In genomic region chr5:137347856-137348255, GRCm38 (mm10) we compare ENCODE assay signal across 10 mouse cellular contexts. TPM values are rescaled to one million over a fixed set of nuclear protein-coding genes. Genes with fewer than 3 reads are reported as not detected.
A peak's percentile ranks its signal among the peaks of the same experiment; 100 is the strongest.
DNase-seq lines count a peak whose midpoint lies in the region; ATAC-seq lines count a peak whose summit lies in the region.
"Had no signal": no experiment of that assay in that cellular context is flagged by ENCODE, and none has a peak within 500 bp of the region (broad histone marks: within the 10 kb centered on the region; RNA-seq: fewer than 3 reads in every experiment).

No protein-coding gene starts in this region.

- H3K27ac ChIP-seq in hindbrain, embryonic 11.5 days (ENCODE audit: low read depth, low read length): no peak overlapping the region
- H3K27ac ChIP-seq in hindbrain, embryonic 13.5 days: no peak overlapping the region
- H3K27ac ChIP-seq in heart, embryonic 12.5 days (ENCODE audit: poor library complexity, severe bottlenecking): peak overlapping the region; percentile 95
- no peak overlapping the region for H3K27ac ChIP-seq in neural tube, embryonic 11.5 days (ENCODE audit: low read depth, low read length)

- peak; percentile 11 for DNase-seq in hindbrain, embryonic 11.5 days (ENCODE audit: low spot score)
- peak; percentile 34 to 78 for DNase-seq in kidney, postnatal 25 days
- DNase-seq in neural tube, embryonic 11.5 days (ENCODE audit: low spot score): no peak
- DNase-seq in right cerebral cortex, postnatal 36 days (ENCODE audit: low spot score in 2 of 2): no peak
- no peak for DNase-seq in cerebellum, adult 8-10 months
- DNase-seq in left cerebral cortex, adult 18-20 months (ENCODE audit: low spot score in 2 of 2): no peak
- DNase-seq: right cerebral cortex, postnatal 4 days had no signal

- H3K4me3 ChIP-seq in hindbrain, embryonic 11.5 days (ENCODE audit: low read depth, low read length): no peak overlapping the region
- no peak overlapping the region for H3K4me3 ChIP-seq in hindbrain, embryonic 13.5 days
- peak overlapping the region; percentile 83 for H3K4me3 ChIP-seq in heart, embryonic 12.5 days
- no peak overlapping the region for H3K4me3 ChIP-seq in neural tube, embryonic 11.5 days (ENCODE audit: low read depth, low read length)
- H3K4me3 ChIP-seq: megakaryocyte, embryonic 14.5 days had no signal

- no peaks in the 10 kb centered on the region for H3K9me3 ChIP-seq in hindbrain, embryonic 11.5 days (ENCODE audit: control insufficient read depth, low read length)
- H3K9me3 ChIP-seq in hindbrain, embryonic 13.5 days: no peaks in the 10 kb centered on the region
- H3K9me3 ChIP-seq in heart, embryonic 12.5 days (replicated peaks): no peaks in the 10 kb centered on the region
- no peaks in the 10 kb centered on the region for H3K9me3 ChIP-seq in neural tube, embryonic 11.5 days (ENCODE audit: control insufficient read depth, low read length)

- no peak overlapping the region for H3K4me2 ChIP-seq in hindbrain, embryonic 11.5 days (replicated peaks; ENCODE audit: low read depth, low read length)
- H3K4me2 ChIP-seq in hindbrain, embryonic 13.5 days: no peak overlapping the region
- peak overlapping the region; percentile 94 for H3K4me2 ChIP-seq in heart, embryonic 12.5 days
- peak overlapping the region; percentile 92 for H3K4me2 ChIP-seq in neural tube, embryonic 11.5 days (ENCODE audit: low read depth)

- no peak overlapping the region for H3K9ac ChIP-seq in hindbrain, embryonic 11.5 days (ENCODE audit: low read depth, low read length)
- H3K9ac ChIP-seq in hindbrain, embryonic 13.5 days: no peak overlapping the region
- H3K9ac ChIP-seq in heart, embryonic 12.5 days: peak overlapping the region; percentile 71; the same call in 1 of the 2 replicates
- H3K9ac ChIP-seq in neural tube, embryonic 11.5 days (ENCODE audit: low read length): no peak overlapping the region; the same call in 1 of the 2 replicates

- H3K27me3 ChIP-seq in hindbrain, embryonic 11.5 days (ENCODE audit: control insufficient read depth, insufficient read depth, low read length): no peaks in the 10 kb centered on the region
- H3K27me3 ChIP-seq in hindbrain, embryonic 13.5 days: peaks cover 40% of the 10 kb centered on the region
- no peaks in the 10 kb centered on the region for H3K27me3 ChIP-seq in heart, embryonic 12.5 days (replicated peaks)
- no peaks in the 10 kb centered on the region for H3K27me3 ChIP-seq in neural tube, embryonic 11.5 days (ENCODE audit: control insufficient read depth, insufficient read depth, low read length)

- ATAC-seq in hindbrain, embryonic 11.5 days (ENCODE audit: low FRiP score): no peak
- ATAC-seq in hindbrain, embryonic 13.5 days (ENCODE audit: low FRiP score): no peak
- no peak for ATAC-seq in heart, embryonic 12.5 days (ENCODE audit: insufficient number of reproducible peaks, low FRiP score)
- ATAC-seq in neural tube, embryonic 11.5 days (ENCODE audit: insufficient read depth, low FRiP score, low TSS enrichment): no peak

- WGBS in hindbrain, embryonic 11.5 days: 28% methylated on average over 7 of the region's 7 CpGs
- WGBS in hindbrain, embryonic 13.5 days: 26% methylated on average over 7 of the region's 7 CpGs
- 29% methylated on average over 7 of the region's 7 CpGs for WGBS in heart, embryonic 12.5 days
- WGBS in neural tube, embryonic 11.5 days: 20% methylated on average over 7 of the region's 7 CpGs

- no peaks in the 10 kb centered on the region for H3K36me3 ChIP-seq in hindbrain, embryonic 11.5 days (ENCODE audit: control insufficient read depth, insufficient read depth, low read length)
- H3K36me3 ChIP-seq in hindbrain, embryonic 13.5 days: no peaks in the 10 kb centered on the region
- no peaks in the 10 kb centered on the region for H3K36me3 ChIP-seq in heart, embryonic 12.5 days
- H3K36me3 ChIP-seq in neural tube, embryonic 11.5 days (ENCODE audit: control insufficient read depth, insufficient read depth, low read length): no peaks in the 10 kb centered on the region

- peaks cover 6% of the 10 kb centered on the region; the same call in 1 of the 2 replicates for H3K4me1 ChIP-seq in hindbrain, embryonic 11.5 days (replicated peaks; ENCODE audit: control insufficient read depth, insufficient read depth, low read length)
- H3K4me1 ChIP-seq in hindbrain, embryonic 13.5 days (replicated peaks): peaks cover 42% of the 10 kb centered on the region
- H3K4me1 ChIP-seq in heart, embryonic 12.5 days (replicated peaks): peaks cover 50% of the 10 kb centered on the region
- peaks cover 24% of the 10 kb centered on the region for H3K4me1 ChIP-seq in neural tube, embryonic 11.5 days (ENCODE audit: control insufficient read depth, insufficient read depth, low read length)

RNA-seq across cellular contexts. Expression of gene Ephb4, which starts 2.1 kb away (rescaled TPM):
- polyA plus RNA-seq in hindbrain, embryonic 11.5 days (2014; fragmentation: Nextera tagmentation; extraction: Ambion mirVana): 21.0 and 21.3 TPM in 2 replicates
- polyA plus RNA-seq in hindbrain, embryonic 13.5 days (2015; fragmentation: Nextera tagmentation; extraction: Ambion mirVana): 9.2 and 9.4 TPM in 2 replicates
- 53.1 and 55.6 TPM in 2 replicates for polyA plus RNA-seq in heart, embryonic 12.5 days (2016; fragmentation: Nextera tagmentation; extraction: Ambion mirVana)
- 33.5 and 33.6 TPM in 2 replicates for polyA plus RNA-seq in neural tube, embryonic 11.5 days (2014; fragmentation: Nextera tagmentation; extraction: Ambion mirVana)
- 1 to 10 TPM; 5.5 to 5.8 TPM for total RNA-seq in left cerebral cortex, adult 18-20 months (2021)

RNA-seq across cellular contexts. Expression of gene Slc12a9, which starts 14.5 kb away (rescaled TPM):
- 7.1 and 7.5 TPM in 2 replicates for polyA plus RNA-seq in hindbrain, embryonic 11.5 days (2014; fragmentation: Nextera tagmentation; extraction: Ambion mirVana)
- polyA plus RNA-seq in hindbrain, embryonic 13.5 days (2015; fragmentation: Nextera tagmentation; extraction: Ambion mirVana): 25.8 and 27.4 TPM in 2 replicates
- polyA plus RNA-seq in heart, embryonic 12.5 days (2016; fragmentation: Nextera tagmentation; extraction: Ambion mirVana): 9.4 and 10.2 TPM in 2 replicates
- polyA plus RNA-seq in neural tube, embryonic 11.5 days (2014; fragmentation: Nextera tagmentation; extraction: Ambion mirVana): 7.9 and 9.0 TPM in 2 replicates
- total RNA-seq in left cerebral cortex, adult 18-20 months (2021): 10 to 100 TPM; 20.3 to 23.9 TPM

RNA-seq across cellular contexts. Expression of gene Trip6, which starts 33.7 kb away (rescaled TPM):
- 27.4 and 28.6 TPM in 2 replicates for polyA plus RNA-seq in hindbrain, embryonic 11.5 days (2014; fragmentation: Nextera tagmentation; extraction: Ambion mirVana)
- 19.2 and 20.0 TPM in 2 replicates for polyA plus RNA-seq in hindbrain, embryonic 13.5 days (2015; fragmentation: Nextera tagmentation; extraction: Ambion mirVana)
- polyA plus RNA-seq in heart, embryonic 12.5 days (2016; fragmentation: Nextera tagmentation; extraction: Ambion mirVana): 46.3 and 47.0 TPM in 2 replicates
- polyA plus RNA-seq in neural tube, embryonic 11.5 days (2014; fragmentation: Nextera tagmentation; extraction: Ambion mirVana): 38.1 and 40.3 TPM in 2 replicates
- 1 to 10 TPM; 4.8 to 5.9 TPM for total RNA-seq in left cerebral cortex, adult 18-20 months (2021)

RNA-seq across cellular contexts. Expression of gene Srrt, which starts 40.4 kb away (rescaled TPM):
- polyA plus RNA-seq in hindbrain, embryonic 11.5 days (2014; fragmentation: Nextera tagmentation; extraction: Ambion mirVana): 138 and 140 TPM in 2 replicates
- 105 and 113 TPM in 2 replicates for polyA plus RNA-seq in hindbrain, embryonic 13.5 days (2015; fragmentation: Nextera tagmentation; extraction: Ambion mirVana)
- 106 and 107 TPM in 2 replicates for polyA plus RNA-seq in heart, embryonic 12.5 days (2016; fragmentation: Nextera tagmentation; extraction: Ambion mirVana)
- polyA plus RNA-seq in neural tube, embryonic 11.5 days (2014; fragmentation: Nextera tagmentation; extraction: Ambion mirVana): 151 and 166 TPM in 2 replicates
- total RNA-seq in left cerebral cortex, adult 18-20 months (2021): 100 to 1,000 TPM; 185 to 191 TPM

RNA-seq across cellular contexts. Expression of gene Ufsp1, which starts 53.4 kb away (rescaled TPM):
- polyA plus RNA-seq in hindbrain, embryonic 11.5 days (2014; fragmentation: Nextera tagmentation; extraction: Ambion mirVana): 8.6 and 9.0 TPM in 2 replicates
- polyA plus RNA-seq in hindbrain, embryonic 13.5 days (2015; fragmentation: Nextera tagmentation; extraction: Ambion mirVana): 12.9 and 14.1 TPM in 2 replicates
- 10.1 and 10.6 TPM in 2 replicates for polyA plus RNA-seq in heart, embryonic 12.5 days (2016; fragmentation: Nextera tagmentation; extraction: Ambion mirVana)
- polyA plus RNA-seq in neural tube, embryonic 11.5 days (2014; fragmentation: Nextera tagmentation; extraction: Ambion mirVana): 9.3 and 10.9 TPM in 2 replicates
- total RNA-seq in left cerebral cortex, adult 18-20 months (2021): 10 to 100 TPM; 12.2 to 13.4 TPM

Comparison
In these comparisons a context has a peak if more than half of its experiments do, and no peak if none do; other contexts are left out.
1. DNase-seq: peak in hindbrain, embryonic 11.5 days (single experiment) and kidney, postnatal 25 days (2 of 2); none in neural tube, embryonic 11.5 days (single experiment), right cerebral cortex, postnatal 36 days (0 of 2), cerebellum, adult 8-10 months (single experiment) and left cerebral cortex, adult 18-20 months (0 of 2).
2. H3K4me2 ChIP-seq: peak in heart, embryonic 12.5 days (single experiment) and neural tube, embryonic 11.5 days (single experiment); none in hindbrain, embryonic 11.5 days (single experiment) and hindbrain, embryonic 13.5 days (single experiment).